Mouse (Mus musculus): Measurements from ENCODE around the gene Os9.

DNA sequence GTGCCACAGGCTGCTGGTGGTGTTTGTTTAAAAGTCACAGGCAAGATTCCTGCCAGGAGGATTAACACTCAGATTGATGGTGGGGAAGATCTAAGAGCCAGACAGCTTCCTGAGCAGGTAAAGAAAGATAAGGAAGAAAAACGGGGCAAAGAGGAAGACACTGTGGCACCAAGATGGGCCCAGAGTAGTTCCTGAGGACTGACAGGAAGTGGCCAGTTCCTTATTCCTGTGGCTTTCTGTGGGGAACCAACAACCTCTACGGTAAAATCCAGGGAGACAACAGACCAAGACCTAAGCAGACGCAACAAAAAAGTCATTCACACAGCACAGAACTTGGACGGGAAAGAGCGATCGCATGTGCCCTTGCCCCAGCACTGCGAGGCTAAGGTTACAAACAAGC lies 17.3 kb downstream of the Os9 start:
- TF ChIP-seq CTCF (IDR thresholded peaks at IDR 0.05; ENCODE audit: low read depth, low read length) (no peak), GATA1 (IDR thresholded peaks at IDR 0.05; ENCODE audit: borderline replicate concordance, low read length) (no peak), POLR2AphosphoS5 (IDR thresholded peaks at IDR 0.05; ENCODE audit: insufficient replicate concordance, low read depth, low read length) (no peak), TAL1 (conservative IDR thresholded peaks at IDR 0.05; ENCODE audit: low read depth, low read length) (no peak)
